Mouse (Mus musculus) layer of hippocampus, adult 11-12 months (tissue): Measurements from ENCODE around the gene Napsa.
A peak's percentile ranks its signal among the peaks of the same experiment; 100 is the strongest.

Source experiments
- DNase-seq: peaks from one replicate; pipeline ENCODE4 v3.0.0; 2022; ENCODE audit warnings: low spot score

The Napsa gene

DNA sequence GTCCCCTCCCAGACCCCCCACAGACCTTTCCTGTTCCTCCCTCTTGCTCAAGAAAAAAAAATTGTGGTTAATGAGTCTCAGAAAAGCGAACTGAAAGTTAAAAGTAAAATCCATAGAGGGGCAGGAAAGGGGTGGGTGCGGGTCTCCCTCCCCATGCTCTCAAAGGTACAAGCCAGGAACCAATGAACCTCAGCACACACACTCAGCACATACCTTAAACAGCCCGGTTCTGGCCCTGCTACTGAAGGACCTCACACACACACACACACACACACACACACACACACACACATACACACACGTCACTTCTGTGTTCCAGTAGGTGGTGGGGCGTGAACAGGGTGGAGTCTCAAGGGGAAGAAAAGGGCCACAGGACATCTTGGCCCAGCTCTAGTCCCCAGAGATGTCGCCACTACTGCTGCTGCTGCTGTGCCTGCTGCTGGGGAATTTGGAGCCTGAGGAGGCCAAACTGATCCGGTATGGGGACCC lies at the start of gene Napsa:
Gene Napsa, plus strand, starts transcription at position 168 of the 489 bp plus-strand sequence.
- no peak for DNase-seq

DNA sequence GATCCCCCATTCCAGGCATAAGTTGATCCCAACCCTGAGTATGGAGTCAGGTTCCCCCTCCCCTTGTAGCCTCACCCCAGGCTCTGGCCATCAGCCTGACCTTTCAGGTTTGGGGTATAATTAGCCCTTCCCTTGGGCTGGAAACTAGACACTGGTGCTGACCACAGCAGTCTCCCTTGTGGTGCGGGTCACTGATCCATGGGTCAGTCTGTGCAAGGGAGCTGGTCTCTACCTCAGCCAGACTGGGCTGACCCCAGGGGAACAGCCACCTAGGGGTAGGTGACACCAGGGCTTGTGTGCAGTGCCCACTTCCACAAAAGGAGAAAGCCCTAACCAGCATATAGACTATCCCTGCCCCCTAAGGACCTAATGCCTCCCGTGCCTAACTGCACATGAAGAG lies 49.1 kb upstream of the Napsa start:
- DNase-seq: no peak

DNA sequence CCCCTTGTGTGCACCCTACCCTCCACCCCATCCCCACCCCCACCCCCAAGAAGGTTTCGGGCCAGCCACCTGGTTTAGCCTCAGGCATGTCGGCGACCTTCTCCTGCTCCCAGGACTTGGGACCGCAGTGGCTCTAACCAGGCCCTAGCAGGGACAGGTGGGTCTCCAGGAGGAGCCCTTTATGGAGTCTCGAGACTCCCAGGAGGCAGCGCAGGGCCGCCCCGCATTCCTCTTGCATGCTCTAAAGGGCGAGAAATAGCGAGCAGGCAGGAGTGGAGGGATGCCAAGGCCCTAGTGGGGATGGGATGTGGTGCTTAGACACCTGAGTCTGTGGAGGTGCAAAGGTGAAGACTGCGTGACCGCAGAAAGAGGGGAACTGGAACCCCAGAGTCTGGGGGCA lies 47.7 kb upstream of the Napsa start, which contains the start of gene Mybpc2:
Gene Mybpc2, minus strand, starts transcription at position 155 of the 400 bp plus-strand sequence.
- no peak for DNase-seq

DNA sequence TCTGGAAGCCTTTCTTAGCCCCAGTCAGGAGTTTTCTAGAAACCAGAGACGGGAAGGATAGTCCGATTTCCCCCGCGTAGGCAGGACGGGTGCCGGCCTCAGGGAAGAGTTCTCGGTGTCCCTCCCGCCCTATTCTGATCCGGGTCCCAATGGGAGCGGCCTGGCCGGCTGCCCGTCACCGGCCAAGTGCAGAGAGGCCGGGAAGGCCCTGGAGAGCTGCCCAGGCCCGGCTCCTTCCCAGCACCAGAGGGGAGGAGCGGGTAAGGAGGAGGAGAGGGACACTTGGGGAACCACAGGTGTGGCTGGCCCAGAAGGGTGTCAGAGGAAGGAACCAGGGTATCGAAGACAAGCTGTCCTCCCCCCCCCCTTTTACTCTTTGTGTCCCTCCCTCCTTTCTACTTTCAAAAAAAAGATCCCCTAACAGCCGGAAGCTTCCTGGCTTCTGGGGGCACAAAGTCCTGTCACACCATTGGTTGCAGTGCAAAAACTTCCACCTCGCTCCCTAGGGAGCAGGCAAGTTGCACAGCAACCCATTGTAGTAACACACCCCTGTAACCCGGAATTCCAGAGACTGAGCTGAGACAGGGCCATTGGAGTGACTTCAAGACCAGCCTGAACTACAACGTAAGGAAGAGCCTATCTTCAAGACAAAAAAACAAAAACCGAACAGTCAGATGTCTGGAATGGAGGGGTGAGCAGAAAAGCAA lies 46.9 kb upstream of the Napsa start:
- DNase-seq: peak; percentile 55

DNA sequence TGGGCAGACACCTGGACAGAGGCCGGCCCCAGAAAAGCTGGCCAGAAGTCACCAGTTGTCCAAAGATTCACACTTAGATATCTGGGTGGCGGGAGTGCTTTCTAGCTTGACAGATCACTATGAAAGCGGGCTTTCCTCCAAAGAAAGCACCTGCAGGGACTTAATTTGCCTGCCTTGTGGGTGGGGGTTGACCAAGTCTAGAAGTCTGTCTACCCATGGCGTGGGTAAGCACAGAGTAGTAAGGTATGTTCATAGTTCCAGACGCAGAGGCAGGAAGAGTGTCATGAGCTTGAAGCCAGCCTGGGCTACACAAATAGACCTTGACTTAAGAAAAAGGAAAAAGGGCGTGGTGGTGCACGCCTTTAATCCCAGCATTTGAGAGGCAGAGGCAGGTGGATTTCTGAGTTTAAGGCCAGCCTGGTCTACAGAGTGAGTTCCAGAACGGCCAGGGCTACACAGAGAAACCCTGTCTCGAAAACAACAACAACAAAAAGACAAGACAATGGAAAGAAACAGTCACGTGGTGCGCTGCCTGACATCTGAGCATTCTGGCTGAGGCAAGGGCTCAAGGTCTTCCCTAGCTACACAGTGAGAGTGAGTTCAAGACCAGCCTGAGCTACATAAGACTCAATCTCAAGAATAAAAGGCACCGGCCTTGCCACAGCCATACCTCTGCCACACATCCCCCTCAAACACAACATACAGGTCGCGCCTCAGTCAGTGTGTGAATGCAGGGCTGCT lies 45.6 kb upstream of the Napsa start:
- DNase-seq: no peak

DNA sequence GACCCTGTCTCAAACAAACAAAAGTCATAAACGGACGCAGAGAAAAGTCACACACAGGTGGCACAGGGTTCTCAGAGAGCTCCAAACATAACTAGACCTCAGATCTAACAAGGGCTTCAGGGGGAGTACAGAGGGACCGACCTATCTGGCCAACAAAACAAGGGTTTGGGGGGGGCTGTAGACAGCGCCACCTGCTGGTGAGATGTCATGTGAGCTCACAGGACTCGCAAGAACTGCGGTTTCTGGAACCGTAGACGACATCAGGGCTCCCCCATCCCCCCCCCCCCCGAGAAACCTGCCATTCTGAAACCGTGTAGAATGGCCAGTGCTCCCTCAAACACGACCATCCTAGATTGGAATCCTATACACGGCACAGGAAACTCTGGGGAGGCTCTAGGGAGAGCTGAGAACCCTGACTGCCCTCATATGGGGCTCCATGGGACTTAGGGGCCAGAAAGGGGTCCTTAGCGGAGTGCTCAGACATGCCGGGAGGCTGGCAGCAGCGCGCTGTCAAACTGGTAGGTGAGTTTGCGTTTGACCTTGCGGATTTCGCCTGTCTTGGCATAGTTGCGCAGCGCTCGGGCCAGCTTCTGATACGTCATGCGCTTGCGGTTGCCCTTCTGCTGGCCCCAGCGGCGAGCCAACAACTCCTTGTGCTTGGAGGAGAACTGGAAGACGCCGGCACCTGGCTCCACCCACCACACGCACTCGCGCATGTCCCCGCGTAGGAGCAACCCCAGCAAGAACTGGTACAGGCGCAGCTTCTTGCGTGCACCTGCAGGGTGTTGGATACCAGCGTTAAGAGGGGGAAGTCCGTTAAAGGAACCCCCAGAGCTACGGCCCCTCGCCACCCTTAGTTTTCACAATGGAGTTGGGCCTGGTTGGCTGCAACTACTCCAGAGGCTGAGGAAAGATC lies 44.4 kb upstream of the Napsa start:
- peak; percentile 77 for DNase-seq

DNA sequence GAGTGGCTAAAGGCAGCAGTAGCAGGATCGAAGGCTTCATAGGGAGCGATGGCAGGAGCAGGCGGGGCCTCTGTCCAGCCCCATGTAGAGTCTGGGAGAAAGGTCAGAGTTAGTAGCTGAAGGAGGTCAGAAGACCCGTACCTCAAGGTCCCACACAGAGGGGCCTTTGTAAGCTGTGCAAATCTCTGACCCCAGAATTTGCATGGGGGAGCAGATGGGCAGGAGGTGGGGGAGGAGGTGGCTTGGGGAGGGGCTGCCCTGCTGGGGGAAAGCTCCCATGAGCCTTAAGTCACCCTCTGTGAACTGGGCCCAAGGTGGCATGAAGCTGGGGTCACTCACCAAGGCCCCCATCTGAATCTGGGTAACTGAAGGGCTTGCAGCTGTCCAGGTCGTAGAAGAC lies 42.7 kb upstream of the Napsa start:
- DNase-seq: no peak

DNA sequence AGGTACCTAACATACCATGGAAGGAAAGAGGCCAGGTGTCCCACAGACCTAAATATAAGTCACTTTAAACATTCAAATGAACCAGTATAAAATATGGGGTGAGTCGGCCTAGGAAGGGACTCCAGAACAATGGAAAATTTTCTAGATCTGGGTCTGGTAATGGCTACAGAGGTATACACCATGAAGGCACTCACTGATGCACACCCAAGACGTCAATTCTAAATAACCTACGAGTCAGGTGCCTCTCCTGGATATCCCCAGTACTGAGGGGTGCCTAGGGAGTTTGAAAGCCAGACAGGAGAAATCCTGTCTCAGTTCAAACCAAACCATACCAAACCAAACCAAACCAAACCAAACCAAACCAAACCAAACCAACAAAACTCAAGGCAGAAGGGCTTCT lies 41.7 kb upstream of the Napsa start:
- no peak for DNase-seq

DNA sequence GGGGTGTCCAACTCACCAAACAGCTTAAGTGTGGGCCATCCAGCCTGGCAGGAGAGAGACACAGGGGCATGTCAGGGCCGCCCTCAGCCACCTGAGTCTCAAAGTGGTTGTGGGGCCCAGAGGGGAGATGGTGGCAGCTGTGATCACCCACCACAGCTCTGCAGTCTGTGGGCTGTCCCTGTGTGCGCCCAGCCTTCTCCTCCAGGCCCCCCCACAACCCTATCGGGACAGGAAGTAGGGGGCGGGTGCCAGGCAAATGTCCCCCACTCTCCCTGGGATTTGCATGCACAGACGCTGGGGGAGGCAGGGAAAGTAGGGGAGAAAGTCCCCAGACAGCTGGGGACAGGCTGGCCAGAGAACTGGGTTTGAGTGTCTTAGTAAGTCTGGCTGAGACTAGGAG lies 41.0 kb upstream of the Napsa start:
- no peak for DNase-seq

DNA sequence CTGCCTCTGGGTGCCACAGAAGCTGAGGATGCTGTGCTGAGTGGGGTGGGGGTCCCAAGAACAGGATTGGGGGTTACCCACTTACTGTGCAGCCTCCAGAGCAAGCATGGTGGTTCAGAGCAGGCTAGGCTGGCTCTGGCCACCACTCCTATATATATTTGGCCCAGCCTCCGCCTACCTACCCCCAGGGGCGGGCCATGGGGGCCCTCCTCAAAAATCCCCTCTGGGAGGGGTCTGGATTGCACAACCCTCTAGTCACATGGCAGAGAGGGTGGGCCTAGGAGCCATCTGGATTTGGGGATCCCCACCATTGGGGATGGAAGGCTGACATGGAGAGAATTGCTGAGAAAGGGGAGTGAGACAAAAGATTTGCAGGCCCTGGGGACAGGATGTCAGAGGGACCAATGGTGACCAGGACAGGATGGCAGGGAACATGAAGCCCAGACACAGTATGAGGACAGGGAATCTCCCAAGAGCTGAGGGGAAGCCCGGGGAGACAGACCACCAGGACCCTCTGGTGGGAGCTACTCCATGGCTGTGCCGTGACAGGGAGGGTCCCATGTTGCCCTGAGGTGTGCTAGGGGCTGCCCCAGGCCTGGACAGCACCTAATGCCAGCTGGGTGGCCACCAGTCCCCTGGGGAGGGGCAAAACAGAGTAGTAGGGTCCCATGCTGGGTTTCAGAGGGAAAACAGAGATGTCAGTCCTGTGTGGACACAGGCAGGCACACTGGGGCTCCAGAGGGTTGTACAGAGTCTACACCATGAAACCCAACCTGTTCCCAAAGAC lies 40.0 kb upstream of the Napsa start, which contains the start of gene Spib:
Gene Spib, minus strand, starts transcription at position 126 of the 787 bp plus-strand sequence.
- no peak for DNase-seq

DNA sequence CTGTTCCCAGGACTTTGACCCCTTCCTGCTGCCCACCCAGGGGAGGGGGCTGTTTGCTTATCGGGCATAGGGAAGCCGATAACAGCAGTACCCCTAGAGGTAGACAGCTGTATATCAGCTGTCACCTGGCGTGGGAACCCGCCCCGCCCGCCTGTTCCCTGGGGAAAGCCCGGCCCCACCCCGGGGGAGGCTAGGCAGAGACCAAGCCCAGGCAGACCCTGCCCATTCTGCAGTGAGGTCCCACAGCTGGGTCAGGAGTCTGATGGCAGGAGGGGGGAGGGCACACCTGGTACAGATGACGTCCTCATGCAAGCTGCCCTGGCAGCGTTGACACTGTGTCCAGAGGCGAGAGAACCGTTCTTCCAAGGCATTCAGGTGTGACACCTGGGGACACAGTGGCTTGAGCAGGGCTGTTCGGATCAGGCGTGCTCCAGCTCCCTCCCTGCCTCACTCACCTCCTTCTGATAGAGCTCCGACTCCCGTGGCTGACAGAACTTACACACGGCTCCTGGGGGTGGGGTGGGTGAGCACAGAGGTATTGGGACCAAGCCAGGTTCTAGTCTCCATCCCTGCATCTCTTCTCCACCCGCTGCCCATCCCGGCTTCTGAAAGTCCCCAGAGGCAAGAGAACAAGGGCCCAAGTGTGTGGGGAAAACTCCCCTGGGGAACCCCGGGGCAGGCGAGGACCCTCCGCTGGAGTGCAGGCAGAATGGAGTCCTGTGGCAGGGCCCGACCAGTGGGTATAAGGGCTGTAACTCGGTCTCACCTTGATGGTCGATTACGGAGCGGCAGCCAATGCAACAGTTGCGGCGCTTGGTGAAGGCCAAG lies 39.0 kb upstream of the Napsa start:
- no peak for DNase-seq

DNA sequence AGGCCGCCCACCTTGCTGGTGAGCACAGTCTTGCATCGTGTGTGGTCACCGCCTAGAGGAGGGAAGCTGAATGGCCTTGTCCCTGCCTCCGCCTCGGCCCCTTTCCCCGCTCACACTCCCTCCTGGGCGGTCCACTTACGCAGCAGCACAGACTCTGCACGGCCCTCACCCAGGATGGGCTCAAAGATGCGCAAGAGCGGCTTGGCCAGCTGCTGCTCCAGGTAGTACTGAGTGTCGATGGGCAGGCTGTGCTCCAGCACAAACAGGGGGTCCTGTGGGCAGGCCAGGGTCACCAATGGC lies 38.5 kb upstream of the Napsa start:
- DNase-seq: no peak

DNA sequence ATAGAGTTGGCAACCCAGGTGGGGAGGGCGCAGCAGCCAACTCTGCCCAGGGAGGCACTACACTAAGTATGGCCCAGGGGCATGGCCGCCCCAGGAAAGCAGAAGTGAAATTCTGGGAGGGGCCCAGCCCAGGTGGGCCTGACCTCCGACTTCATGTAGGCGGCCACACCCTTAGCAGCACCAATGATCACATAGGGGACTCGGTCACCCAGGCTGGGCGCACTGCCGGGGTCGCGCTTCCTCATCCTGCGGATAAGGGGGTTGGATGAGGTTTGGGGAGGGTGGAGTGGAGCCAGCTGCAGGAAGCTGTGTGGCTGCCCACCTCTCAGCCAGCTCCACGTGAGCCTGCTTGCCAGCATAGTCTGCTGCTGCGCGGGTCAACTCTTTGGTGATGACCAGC lies 37.9 kb upstream of the Napsa start:
- no peak for DNase-seq

DNA sequence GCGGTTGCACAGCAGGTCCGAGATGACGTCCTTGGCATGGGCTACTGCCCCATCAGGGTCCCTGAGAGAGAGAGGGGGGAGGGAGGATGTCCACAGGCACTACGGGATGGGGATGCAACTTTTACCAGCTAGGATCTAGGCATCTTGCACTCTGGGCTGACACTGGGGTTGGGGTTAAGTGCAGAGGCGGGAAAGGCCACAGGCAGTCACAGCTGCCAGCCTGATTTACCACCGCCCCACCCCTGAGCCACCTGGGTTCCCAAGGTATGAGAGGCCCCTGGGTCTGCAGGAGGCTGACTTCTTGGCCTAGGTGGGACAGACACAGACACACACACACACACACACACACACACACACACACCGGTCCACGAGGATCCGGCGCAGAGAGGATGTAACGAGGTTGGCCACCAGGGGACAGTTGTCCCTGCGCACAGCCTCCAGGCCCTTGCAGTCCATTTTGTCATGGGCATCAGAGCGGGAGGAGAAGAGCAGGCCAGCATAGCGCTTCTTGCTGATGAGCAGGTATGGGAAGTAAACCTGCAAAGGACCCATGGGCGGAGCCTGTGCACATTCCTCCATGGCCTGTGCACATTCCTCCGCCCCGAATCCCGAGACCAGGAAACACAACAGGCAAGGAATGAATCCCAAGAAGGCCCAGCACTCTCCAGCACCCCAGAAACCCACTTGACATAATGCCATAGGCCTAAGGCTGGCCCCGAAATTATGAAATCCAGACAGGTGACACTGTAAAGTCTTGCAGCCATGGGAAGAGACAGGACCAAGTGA lies 37.3 kb upstream of the Napsa start:
- no peak for DNase-seq

DNA sequence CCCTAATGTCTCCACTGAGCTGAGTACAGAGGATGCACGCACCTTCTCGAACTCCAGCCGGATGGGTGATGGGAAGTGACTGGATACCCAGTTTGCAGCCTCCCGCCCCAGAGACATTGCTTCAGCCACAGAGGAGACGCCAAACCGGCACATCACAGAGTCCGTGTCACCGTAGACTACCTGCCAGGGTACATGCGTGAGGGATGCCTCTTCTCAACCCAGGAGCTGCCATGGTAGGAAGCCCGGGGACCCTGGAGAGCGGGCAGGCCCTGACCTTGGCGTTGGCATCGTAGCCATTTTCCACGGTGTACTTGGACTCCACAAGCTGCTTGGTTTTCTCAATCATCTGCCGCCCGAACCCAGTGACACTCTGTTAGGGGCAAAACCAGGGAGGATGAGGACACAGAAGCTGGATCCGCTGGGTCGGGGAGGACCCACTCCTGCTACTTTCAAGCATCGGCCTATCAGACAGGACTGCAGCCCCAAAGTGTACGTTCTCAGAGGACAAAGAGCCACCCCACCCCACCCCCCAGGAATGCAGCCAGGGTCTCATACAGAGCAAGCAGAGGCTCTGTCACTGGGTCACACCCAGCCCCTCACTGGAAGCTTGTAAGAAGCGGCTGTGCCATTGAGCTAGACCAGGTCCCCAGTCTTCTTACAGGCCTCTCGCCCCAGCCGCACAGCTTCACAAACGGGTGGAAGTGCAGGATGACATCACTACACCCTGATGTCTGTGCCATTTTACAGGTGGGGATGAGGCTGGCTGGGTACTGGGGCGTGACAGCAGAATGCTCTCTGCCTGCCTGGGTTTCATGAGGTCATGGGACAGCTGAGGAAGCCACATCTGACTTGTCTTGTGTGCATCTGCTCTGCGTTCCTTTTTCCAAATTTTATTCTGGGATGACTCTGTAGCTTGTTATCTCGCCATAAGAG lies 36.3 kb upstream of the Napsa start:
- DNase-seq: no peak

DNA sequence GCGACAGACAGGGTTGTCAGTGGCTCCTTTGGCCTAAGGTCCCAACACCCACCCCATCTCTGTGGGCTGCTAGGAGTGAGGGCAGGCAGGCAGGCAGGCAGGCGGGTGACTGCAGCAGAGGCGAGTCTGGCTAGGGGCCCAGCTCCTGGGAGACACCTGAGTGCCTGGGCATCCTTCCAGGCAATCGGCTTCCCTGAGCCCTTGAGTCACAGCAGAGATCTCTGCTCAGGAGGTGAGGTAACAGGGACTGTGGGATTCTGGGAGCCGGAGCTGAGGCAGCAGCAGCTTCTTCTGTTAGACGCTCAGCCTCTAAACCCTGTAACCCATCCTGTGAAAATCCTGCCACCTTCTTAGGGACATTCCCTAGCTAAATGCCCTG lies 35.6 kb upstream of the Napsa start:
- no peak for DNase-seq

DNA sequence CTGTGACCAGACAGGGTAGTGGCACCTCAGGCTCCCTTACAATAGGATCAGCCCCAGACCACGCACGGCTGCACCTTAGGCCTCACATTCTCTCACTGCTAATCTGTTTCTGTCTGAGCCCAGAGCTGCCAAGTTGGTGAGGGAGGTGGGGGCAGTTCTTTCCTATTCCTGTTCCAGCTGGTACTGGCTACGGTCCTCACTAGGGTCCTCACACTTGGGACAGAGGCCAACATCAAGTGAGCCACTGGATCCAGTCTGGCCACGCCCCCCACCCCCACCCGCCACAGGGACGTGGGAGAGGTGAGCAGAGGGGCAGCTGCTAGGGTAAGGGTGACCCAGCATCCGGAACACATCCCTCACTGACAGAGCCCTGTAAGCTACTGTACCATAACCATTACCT lies 35.2 kb upstream of the Napsa start:
- DNase-seq: no peak

DNA sequence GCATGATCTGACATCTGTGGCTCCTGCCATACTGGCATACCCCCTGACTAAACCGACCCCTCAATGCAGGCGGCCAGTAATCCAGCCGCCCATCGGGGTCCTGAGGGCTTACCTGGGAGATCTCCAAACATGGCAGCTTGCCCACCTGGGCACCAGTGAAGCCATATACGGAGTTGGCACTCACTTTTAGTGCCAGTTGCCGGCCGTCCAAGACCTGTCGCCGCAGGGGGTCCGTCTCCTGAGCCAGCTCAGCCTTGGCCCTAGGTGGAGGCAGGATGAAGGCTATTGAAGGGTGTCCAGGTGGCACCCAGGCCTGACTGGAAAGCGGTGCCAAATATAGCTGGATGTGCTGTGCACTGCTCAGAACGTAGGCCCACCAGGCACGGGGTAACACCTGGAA lies 34.7 kb upstream of the Napsa start:
- no peak for DNase-seq
